Mouse (Mus musculus) gastrocnemius, adult 8-10 months (tissue): ENCODE data around the gene Bdh2. TPM values are rescaled to one million over a fixed set of nuclear protein-coding genes. Genes with fewer than 3 reads are reported as not detected.

Experiments
- DNase-seq, 2 experiments: peaks; one replicate each; pipeline ENCODE4 v3.0.0; 2022; ENCODE audit warnings: low spot score in 2 of 2
- total RNA-seq, 4 experiments: library from RNA; stranded (reverse); gene quantifications; 2 replicates each; pipeline ENCODE4 v1.2.4; 2022

Bdh2 gene
- total RNA-seq, 4 experiments from 2014 or later: 1.4 to 2.7 (median 2.3) TPM

DNA sequence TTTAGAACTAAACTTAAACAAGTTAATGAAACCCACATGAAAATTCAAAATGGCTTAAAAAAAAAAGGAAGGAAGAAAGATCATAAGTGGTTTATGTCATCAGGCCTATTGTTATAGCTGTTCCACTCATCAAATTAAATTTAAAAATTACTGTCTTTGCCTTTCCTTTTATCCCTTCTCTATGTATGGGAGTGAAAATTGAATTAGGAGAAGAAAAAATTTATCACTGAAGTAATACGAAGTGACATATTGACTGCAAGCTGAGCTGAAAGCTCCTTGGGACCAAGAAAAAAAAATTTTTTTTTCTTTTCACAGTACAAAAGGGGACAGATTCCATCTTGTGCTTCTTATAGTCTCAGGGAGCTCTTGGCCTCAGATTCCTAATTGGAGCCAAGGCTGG is 14.5 kb downstream of the Bdh2 start:
- DNase-seq: no peak

DNA sequence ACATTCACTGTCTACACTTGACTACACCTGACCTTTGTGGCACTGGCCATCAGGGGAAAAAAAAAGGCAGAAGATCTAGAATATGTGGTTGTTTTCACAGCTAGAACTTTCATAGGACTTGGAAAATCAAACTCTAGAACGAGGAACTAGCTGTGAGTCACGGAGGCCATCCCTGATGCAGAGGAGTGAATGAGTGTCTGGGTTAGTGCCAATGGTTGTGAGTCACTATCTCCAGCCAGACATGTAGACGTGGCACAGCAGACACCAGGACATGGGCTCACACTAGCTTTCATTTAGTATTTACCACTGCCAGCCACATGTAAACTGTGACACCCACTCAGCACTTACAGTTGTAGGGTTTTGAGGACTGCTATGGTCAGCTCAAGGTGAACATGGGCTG is 17.5 kb downstream of the Bdh2 start:
- no peak for DNase-seq

DNA sequence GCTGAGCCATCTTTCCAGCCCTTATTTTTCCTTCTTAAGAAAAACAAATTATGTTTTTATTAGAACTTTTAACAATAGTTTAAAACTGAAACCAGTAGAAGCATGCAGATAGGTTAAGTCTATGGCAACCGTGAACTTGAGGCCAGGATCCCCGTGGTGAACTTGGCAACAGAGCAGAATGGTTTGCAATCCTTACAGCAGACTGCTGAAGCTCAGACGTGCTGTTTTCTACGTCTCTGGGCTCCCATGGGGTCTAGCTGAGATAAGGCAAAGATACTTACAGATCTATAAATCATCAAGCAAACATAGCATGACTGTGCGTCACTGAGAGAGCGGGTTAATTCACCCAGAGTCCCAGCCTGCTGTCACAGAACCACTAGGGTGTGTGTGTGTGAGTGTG is 19.1 kb downstream of the Bdh2 start:
- DNase-seq: no peak

DNA sequence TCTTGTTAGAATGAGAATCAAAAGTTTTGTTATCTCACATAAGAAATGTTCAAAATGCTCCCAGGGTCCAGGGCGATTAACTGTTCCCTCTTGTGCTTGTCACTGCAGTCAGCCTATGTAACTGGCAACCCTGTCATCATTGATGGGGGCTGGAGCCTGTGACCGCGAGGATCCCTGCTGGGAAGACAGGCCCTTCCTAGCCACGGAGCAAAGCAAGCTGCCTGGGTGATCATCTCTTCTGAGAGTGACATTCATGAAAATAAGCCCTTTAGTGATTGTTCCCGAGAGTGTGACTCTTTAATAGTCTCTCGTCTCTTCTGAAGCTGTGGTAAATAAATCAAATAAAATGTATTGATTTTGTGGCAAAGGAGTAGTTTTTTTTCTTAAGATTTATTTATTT is 23.0 kb downstream of the Bdh2 start:
- no peak for DNase-seq

DNA sequence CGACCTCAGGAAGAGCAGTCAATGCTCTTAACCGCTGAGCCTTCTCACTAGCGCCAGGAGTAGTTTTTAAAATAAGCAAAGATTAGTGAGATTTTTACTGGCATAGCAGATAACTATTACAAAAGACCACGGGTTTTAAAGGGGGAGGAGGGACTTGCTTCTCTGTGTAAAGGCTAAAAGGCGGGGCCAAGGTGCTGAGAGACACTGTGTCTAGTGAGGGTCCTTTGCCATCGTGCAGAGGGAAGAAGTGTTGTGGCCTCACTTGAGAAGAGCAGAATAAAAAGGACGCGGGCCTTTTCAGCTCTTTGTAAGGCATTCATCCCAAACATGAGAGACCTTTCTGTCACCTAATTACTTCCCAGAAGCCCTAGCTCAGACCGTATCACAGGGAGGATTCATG is 23.5 kb downstream of the Bdh2 start:
- no peak for DNase-seq

DNA sequence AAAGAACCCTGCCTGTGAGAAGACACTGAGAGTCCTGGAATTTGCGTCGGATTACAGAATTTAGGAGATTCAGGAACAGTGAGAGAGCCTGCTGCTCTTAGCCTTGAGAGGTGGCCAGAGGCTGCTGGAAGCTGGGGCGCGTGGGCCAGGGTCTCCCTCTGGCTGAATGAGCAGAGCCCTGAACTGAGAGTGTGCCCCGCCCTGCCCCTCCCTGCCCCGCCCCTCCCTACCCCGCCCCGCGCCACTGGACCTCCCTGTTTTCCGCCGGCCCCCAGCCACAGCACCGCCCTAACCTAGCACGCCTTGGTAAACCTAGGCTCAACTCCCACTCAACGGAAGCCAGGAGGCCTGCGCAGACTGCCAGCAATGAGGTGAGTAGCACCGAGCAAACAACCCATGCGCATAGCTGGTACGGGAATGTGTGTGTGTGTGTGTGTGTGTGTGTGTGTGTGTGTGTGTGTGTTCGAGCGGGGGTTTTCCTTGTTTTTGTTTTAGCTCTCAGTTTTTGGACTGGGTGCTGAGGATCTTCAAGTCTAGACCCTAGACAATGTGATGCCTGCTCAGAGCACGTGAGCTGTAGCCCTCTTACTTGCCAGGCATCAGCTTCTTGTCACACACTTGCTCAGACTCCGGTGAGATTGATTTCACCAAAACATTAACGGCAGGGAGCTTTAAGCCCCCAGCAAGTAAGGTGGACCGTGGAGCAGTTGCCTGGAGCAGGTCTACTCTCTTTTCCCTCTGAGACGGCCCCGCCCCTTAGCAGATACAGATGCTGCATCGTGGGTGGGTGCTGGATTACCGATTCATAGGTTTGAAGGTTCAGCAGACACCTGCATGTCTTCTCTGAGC is 26.6 kb downstream of the Bdh2 start, which contains the start of gene Slc9b2:
TSS of gene Slc9b2 (plus strand) at position 290 of the 849 bp plus-strand sequence.
- DNase-seq: no peak

DNA sequence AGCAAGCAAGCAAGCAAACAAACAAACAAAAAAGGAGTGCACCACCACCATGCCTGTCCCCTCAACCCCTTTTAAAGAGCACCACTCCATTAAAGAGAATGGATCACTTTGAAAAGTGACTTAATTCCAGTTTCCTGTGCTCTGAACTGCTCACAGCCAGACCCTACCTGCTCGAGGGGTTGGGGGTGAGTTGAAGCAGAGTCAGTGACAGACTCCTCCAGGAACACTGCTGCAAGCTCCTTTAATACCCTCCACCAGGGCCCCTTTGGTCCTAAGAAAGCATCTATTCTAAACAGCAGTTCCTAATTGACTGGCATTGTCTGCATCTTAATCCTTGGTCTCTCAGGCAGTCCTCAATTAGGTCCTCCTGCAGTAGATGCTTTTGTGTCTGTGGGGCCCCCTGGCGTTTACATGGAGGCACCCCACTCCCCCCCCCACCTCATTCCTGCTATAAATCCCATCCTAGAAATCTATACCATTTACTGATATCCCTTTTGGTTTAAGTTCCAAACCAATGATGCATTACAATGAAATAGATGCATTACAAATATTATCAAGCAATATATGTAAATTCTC is 32.0 kb downstream of the Bdh2 start:
- no peak for DNase-seq

DNA sequence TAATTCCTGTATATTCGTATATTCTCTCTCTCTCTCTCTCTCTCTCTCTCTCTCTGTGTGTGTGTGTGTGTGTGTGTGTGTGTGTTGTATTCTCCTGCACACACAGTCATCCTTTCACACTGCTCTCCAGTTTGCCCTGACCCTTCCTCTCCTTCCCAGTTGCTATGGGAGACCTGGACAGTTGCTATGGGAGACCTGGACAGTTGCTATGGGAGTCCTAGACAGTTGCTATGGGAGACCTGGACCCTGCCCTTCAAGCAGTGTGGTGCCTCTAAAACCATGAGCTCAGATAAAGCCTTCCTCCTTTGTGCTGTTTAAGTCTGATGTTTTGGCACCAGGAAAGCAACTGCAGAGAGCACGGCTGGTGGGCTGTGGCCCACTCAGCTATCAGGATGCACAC is 32.7 kb downstream of the Bdh2 start:
- no peak for DNase-seq

DNA sequence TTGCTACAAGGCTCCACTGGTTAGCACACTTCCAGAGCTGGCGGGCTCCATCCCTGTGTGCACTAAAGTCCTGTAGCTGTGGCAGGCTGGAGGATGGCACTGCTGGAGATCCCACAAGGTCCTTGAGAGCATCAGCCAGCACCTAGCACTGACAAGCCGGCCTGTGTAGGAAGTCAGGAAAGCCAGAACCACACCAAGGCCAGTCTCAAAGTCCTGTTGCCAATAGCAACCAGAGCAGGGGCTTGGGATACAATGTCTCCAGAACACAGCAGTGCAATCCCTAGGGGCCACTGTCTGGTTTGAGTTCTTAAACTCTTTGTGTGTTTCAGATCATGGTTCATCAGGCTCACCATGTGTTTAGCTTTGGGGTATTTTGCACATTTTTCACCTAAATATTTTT is 33.8 kb downstream of the Bdh2 start:
- no peak for DNase-seq

DNA sequence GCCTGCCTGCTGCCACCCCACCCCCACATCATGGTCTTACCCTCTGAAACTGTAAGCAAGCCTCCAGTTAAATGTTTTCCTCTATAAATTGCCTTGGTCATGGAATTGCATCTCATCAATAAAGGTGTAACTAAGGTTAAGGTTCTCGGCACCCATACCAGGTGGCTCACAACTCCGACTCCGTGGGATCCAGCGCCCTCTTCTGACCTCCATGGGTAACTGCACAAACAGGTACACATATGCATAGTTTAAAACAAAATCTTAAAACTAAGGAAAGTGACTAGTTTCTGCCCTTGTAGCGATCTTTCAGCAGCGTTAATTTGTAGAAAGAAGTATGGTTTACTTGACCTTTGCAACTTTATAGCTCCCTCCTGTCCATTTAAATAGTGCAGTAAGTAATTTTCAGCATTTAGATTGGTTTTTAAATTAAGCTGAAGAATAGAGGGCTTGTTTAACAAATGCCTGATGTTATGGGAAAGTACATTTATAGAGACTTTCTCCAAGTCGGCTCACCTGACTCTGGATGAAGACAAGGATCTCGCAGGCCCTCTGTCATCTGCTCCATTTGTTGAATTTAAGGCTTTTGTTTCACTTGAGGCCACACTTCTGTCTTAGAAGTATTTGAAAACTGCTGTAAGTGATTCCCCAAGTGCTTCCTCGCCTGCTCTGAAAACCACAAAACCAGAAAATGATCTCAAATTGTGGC is 34.9 kb downstream of the Bdh2 start:
- DNase-seq: no peak

DNA sequence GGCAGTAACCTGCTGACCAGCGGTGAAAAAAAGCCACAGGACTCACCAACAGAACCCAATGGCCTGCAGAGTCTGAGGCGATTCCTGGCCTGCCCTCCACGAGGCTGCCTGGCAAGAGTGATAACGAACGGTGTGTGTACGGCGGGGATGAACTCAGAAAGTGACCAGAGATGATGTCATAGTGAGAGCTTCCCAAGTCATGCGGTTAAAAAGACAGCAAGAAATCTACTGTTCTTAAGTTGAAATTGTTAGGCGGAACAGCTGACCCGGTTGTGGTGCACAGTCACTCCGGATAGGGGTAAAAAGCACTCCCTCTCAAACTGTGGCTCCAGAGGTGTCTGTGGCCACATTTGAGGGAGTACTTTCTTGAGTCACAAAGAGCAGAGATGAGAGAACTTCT is 37.3 kb downstream of the Bdh2 start:
- no peak for DNase-seq

DNA sequence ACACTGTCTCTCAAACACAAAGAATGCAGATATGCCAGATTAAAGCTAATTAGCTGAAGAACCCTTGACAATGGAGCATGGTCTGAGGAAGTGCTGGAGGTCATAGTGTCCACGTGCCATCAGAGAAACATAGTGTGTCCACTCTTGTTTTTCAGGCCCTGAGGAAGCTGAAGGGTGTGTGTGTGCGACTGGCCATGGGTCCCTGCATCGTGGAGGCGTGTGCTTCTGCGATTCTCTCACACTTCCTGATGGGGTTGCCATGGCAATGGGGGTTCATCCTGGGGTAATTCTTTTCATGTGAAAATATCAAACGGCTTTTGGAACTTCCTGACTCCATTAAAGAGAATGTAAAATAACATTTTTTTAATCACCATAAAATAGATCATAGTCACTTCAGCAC is 43.3 kb downstream of the Bdh2 start:
- DNase-seq: no peak

DNA sequence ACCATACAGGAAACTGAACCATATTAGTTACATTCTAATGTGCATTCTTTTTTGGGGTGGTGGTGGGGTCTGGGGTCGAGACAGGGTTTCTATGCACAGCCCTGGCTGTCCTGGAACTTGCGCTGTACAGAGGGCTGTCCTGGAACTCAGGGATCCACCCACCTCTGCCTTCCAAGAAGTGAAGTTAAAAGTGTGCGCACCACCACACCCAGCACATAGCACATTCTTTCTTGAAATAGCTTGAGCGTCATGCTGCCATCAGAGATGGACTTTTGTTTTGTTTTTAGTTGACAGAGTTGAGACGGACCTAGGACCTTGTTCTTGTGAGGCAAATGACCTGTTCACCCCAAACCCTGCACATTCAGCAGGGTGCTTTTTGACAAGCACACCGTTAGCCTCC is 46.2 kb downstream of the Bdh2 start:
- no peak for DNase-seq

DNA sequence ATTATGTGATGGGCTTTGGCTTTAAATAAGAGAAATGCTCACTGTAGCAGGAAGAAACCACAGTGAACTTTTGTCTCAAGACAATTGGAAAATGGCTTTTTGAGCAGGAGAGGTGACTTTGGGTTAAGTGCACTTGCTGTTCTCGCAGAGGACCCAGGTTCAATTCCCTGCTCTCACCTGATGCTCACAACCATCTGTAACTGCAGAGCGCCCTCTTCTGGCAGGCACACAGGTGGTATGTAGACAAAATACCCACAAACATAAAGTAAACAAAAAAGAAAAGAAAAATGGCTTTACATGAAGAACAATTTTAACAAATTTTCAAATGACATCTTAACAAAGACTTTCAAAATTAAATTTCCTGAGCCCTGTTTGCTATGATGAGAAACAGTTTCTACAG is 46.6 kb downstream of the Bdh2 start:
- DNase-seq: no peak

DNA sequence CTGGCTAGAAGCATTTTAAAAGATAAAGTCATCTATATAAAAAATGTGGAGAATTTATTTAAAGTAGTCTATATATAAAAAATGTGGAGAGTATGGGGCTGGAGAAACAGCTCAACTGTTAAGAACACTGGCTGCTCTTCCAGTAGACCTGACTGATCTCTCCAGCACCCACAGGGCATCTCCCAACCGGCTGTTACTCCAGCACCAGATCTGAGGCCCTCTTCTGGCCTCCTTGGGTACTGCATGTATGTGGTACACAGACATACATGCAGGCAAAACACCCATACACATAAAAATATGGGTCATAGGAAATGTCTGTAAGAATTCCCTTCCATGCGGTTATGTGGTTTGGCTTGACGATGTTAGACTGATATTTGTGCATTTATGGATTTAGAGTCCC is 47.5 kb downstream of the Bdh2 start:
- peak; percentile 16 to 47 for DNase-seq

DNA sequence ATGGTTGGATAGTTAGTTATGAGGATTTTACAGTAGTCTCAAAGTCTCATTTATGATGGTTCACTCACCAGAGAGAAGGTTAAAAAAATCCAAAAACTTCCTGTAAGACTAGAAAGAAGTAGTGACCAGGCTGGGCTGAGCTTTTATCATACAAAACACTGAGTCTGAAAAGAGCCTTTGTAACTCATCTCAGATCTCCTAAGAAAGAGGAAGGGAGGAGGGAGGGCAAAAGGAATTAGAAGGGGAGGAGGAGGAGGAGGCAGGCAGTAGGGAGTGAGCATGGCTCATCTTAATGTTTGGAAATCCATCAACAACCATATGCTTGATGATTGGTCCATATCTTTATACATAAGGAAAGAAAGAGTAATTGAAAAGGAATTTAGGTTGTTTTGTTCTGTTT is 51.7 kb downstream of the Bdh2 start:
- no peak for DNase-seq

DNA sequence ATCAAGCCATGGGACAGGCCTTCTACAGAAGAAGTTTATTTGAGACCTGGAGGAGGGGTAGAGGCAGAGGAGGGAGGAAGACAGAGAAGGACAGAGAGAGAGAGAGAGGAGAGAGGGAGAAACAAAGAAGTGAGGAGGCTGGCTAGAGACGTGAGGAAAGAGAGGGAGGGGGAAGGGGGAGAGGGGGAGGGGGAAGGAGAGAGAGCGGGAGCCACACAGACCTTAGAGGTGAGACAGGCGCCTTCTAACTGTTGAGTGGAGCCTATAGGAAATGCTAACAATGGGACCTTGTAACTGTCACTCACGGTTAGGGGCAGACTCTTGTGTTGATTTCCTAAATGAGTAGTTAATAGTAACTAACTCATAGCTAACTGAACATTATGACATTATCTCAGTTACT is 52.7 kb downstream of the Bdh2 start:
- no peak for DNase-seq

DNA sequence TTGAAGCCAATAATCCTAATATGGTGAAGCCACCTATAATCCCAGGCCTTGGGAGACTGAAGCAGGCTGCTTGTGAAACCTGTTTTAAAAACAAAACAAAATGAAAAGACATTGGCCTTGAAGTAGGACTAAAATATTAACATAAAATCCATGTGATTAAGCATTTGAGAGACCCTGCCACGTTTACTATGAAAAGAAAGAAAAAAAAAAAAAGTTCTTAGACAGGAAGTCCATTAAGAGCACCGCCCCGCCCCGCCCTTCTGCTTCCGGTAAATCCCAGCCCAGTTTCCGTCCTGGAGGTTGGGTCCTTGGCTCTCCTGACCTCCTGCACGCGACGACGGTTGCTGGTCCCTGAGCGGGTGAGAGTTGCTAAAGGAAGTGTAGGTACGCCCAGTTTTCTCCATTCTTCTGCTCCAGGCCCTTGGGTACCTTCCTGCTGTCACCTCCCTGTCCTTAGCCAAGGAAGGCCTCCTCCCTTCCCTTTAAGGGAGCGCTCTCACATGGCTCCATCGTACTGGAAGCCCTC is 66.8 kb downstream of the Bdh2 start, which contains the start of gene Slc9b1:
TSS of gene Slc9b1 (plus strand) at position 291 of the 526 bp plus-strand sequence.
- no peak for DNase-seq

DNA sequence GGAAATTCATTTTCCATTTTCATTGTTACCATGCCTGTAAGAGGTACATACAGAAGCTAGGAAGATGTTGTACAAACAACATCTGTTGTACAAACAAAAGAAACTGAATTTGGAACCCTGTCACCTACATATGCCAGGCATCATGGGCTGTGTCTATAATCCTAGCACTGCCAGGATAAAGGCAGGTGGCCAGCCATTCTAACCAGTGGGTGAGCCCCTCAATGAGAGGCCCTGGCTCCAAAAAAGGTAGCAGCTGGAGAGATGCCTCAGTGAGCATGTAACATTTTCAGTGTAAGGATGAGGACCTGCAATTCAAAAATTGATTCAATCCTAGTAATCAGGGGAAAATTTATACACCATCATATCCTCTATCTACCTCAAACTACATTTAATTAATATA is 68.0 kb downstream of the Bdh2 start:
- DNase-seq: no peak

DNA sequence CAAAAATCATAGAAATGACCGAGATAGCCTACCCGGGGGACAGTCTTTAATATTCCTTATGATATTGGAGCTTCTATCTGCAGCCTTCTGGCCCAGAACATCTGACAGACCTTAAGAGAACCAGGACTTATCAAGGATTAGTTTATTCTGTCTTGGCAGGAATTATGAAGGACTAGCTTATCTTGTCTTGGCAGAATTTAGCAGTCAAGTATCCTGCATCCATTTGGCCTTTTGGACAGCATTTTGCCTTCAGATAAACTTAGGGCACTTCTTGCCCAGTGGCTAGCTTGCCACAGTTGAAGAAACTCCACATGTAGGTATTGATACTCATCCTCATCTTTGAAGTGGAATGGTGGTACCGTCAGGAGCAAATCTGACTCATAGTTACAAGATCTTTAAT is 70.8 kb downstream of the Bdh2 start:
- DNase-seq: no peak
